Mouse (Mus musculus): ENCODE results near the gene Man2c1.

The Man2c1 gene

GRCm38 (mm10) chr9:57157499-57157898, 27.0 kb downstream of the Man2c1 start:
- in situ Hi-C loops (cut with MseI, MboI): no loop called here

- in situ Hi-C loops (cut with MseI, MboI): no loop called here
These were observed 27.6 kb downstream of the Man2c1 start, which contains the start of gene Commd4 for GRCm38 (mm10) chr9:57158013-57158470. Gene Commd4 (minus strand): TSS chr9:57158331.

DNA sequence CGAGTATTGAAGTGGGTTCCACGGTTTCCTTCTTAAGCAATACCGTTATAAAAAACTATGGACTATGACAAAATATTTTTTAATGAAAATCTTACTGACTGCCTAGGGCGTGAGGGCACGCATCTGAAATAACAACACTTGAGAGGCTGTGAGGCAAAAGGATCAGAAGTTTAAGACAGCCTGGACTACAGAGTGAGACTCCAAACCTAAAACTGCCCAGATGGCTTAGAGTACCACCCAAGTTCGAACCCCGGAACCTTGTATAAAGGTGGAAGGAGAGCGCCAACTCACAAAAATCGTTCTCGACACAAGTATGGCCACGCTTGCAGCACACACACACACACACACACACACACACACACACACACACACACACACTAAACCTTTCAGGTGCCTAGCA, 28.0 kb downstream of the Man2c1 start:
- in situ Hi-C loops (cut with MseI, MboI): no loop called here

DNA sequence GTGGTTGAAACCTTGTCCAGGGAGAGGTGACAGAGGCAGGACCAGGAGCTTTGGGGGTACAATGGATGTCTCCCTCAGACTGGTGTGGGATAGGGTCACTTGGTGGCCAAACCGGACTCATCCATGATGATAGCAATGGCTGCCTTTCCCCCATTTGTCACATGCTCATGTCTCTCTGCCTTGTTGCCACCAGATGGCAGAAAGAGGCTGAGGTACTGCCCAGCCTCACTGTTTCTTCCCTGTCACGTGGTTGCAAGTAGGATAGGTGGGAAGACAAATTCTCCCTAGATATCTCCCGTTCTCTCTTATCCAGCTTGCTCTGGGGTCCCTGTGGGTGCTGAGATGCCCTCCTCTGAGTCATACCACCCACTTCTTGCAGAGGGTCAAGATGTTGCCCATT, 32.0 kb downstream of the Man2c1 start:
- in situ Hi-C loops (cut with MseI, MboI): no loop called here

- in situ Hi-C loops (cut with MseI, MboI): no loop called here
These were observed 32.6 kb downstream of the Man2c1 start for GRCm38 (mm10) chr9:57163137-57163536.

DNA sequence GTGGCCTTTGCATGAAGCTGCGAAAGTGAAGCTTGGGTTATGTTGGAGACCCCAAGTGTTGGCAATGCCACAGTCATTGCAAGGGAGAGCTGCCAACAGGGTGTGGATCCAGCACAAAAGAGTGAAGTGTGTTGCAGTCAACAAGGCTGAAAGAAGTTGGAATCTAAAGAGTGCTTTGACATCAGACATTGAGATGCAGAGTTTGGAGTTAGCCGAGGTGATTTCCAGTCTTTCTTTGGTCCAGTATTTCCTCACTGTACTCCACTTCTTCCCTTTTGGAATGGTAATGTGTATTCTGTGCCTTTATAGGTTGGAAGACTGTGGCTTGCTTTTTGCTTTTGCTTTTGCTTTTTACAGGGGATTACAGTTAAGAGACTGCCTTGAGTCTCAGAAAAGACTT, 35.7 kb downstream of the Man2c1 start:
- in situ Hi-C loops (cut with MseI, MboI): no loop called here

DNA sequence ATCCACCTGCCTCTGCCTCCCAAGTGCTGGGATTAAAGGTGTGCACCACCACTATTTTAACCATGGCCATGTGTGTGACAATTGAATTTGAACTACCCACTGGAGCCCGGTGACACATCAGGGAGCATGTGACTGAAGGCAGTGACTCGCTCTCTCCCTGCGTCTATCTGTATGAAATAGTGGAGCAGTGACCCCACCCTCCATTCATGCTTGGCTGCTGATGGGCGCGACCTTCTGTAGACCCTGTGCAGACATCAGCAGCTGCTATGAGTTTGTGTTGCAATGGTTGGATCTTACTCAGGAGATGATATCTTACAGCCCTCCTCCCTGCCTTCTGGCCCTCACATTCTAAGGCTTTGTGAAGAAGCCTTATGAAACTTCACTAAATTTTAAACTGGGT, 37.9 kb downstream of the Man2c1 start:
- in situ Hi-C loops (cut with MseI, MboI): no loop called here

Data from mouse trophoblast stem cell (cell line).